Mouse (Mus musculus) 3134 (cell line): ENCODE data around the gene Phf19.
A peak's percentile ranks its signal among the peaks of the same experiment; 100 is the strongest.

Source experiments
- DNase-seq: peaks from one replicate; pipeline ENCODE4 v3.0.0-alpha.2; 2011; ENCODE audit warnings: low spot score; ENCODE audit not compliant: insufficient read length; ENCODE audit errors: extremely low read depth

The Phf19 gene

DNA sequence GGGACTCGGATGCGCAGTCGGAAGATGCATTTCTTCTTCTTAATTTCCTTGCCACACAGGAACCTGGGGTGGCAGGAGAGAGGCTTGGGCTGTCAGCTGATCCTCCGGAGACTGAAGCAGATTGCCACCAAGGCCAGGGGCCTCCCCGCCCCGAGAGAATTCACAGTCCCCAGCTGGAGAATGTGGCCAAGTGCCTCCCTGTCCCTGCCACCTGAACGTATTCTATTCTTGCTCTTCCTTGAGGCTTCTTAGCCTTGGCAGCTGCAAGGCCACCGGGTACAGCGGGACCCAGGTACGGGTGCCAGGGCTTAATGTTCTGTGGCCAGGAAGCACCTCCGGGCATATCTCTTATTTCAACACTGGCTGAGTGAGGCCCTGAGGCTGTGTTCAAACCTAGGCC, 14.1 kb downstream of the Phf19 start:
- no peak for DNase-seq

- no peak for DNase-seq
Measured at GRCm38 (mm10) chr2:34897820-34898219, 16.0 kb downstream of the Phf19 start.

DNA sequence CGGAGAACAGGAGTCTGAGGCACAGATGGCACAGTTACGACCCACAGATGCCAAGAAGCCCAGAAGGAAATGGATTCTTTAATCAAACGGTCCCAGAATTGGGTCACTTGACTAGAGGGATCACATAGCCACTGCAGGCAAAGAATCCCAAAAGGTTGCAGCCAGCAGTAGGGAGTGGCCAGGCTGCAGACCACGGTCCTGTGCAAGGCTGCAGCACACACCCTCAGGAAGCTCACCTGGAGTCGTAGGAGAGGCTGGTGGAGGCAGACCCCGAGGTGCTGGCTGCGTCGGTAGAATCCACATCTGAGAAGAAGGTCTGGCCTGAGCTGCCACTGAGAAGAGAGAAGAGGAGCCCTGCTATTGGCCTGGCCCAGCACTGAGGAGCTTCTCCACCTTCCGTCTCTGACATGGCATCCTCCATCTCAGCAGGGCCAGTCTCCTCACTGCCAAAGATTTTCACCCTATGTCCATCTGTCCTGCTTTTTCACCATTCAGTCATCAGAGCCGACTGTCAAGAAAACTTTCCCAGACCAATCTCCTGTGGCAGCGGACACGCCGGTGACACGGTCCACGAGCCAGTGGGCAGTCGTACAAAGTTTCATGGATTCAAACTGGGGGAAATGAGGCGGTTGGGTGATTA, 16.9 kb downstream of the Phf19 start:
- DNase-seq = no peak

- DNase-seq = no peak
Measured at GRCm38 (mm10) chr2:34895503-34896113, 18.2 kb downstream of the Phf19 start.

DNA sequence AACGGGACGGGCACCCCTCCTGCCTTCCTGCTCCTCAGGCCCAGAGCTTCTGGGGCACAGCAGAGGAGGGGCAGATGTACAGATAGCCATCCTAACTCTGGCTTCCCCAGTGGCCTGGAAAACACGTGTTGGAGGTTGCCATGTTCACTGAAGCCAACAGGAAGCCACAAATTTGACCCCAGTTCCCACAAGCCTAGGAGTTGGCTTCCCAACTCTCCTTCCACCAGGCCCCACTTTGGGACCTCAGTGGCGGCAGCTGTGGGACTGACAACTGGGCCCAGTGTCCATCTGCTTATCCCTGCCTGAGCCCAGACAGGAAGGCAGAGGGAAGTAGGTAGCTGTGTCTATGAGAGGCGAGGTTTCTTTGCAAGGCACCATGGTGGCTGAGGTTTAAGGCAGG, 19.9 kb downstream of the Phf19 start:
- no peak for DNase-seq

DNA sequence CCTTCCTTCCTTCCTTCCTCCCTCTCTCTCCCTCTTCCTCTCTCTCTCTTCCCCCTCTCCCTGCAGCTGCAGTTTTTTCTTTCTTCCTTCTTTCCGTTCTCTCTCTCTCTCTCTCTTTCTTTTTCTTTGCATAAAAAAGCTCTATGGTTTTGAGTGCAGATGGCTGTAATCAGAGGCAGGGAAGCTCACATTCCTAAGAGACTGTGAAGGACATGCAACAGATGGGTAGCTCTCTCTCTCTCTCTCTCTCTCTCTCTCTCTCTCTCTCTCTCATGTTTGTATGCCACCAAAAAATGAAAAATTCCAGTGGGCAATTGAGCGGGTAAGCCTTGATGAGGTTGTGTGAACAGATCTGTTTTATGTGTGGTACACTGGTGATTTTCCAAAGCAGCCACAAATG, 29.6 kb downstream of the Phf19 start:
- DNase-seq = no peak

- no peak for DNase-seq
Measured at GRCm38 (mm10) chr2:34883190-34883589, 30.6 kb downstream of the Phf19 start.

- no peak for DNase-seq
Measured at GRCm38 (mm10) chr2:34882757-34883156, 31.1 kb downstream of the Phf19 start.

DNA sequence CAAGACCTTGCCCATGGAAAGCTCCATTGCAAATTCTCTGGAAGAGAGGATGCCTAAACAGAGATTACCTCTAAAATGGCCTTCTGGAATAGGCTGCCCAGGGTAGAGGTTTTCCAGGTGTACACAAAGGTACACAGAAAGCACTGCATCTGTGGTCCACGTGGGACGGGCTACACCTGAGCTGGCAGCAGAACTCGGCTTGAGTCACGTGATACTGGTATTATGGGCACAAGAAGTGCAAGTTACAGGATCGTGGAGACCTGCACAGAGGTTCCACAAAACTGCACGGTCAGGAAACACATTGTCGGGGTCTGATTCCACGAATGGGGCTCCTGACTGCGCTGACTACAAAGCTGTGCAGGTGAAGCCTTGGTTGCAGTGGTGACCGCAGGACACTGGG, 33.8 kb downstream of the Phf19 start:
- DNase-seq = no peak

- DNase-seq = no peak
Measured at GRCm38 (mm10) chr2:34874816-34875345, 38.9 kb downstream of the Phf19 start, which contains the start of gene Psmd5. TSS of gene Psmd5 (minus strand) at chr2:34874968.

GRCm38 (mm10) chr2:34874271-34874670, 39.6 kb downstream of the Phf19 start, which contains the start of gene Cutal:
TSS of gene Cutal (plus strand) at chr2:34874396.
- DNase-seq = no peak

- DNase-seq = peak; percentile 96
Measured at GRCm38 (mm10) chr2:34870520-34871474, 43.0 kb downstream of the Phf19 start.

GRCm38 (mm10) chr2:34869680-34870079, 44.1 kb downstream of the Phf19 start:
- DNase-seq = peak; percentile 63

DNA sequence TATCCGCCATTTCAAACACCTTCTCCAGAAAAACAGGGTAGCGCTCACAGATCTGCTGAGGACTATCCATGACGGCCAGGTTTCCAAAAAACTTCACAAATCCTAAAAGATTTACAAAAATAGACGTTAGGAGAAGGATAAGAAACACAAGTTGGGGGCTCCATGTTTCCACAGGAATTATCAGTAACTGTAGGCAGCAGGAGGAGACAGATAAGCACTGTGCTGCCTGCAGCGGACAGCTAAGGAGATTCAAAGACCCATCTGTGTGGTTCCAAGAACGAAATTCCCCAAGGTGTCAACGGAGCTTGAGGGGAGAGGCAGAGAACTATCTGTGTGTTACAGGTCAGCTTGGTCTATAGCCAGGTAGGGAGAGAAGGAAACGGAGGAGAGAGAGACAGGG, 56.1 kb downstream of the Phf19 start:
- DNase-seq = no peak

DNA sequence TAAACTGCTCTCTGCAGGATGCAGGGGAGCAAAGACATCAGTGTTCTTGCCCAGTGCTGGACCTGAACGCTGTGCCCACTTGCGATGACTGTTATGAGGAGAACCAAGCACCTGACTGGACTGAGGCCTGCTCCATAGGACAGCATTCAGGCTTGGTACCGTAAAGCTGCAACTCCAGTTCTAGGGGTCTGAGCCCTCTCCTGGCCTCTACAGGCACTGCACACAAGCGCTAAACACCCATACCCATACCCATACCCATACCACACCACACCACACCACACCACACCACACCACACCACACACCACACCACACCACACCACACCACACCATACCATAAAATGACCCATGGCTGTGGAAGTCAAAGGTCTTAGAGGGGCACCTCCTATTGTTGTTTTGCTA, 58.6 kb downstream of the Phf19 start:
- no peak for DNase-seq

- no peak for DNase-seq
Measured at GRCm38 (mm10) chr2:34847702-34848101, 66.1 kb downstream of the Phf19 start.
